Mouse (Mus musculus) MEL (cell line): ENCODE data around the gene Hp. TPM values are rescaled to one million over a fixed set of nuclear protein-coding genes. Genes with fewer than 3 reads are reported as not detected.

ENCODE experiments used
- DNase-seq: peaks from one replicate; pipeline ENCODE4 v3.0.0; 2011; ENCODE audit warnings: low read depth, low spot score
- H3K27ac ChIP-seq: 2 replicates; pipeline ENCODE4 v1.5.1; 2012; ENCODE audit warnings: low read depth, mild to moderate bottlenecking, control low read depth, low read length, moderate library complexity; ENCODE audit not compliant: control insufficient read depth
- H3K27me3 ChIP-seq, 2 experiments: fragments of 150-350 bp in 1 of 2; sonication (generic) in 1 of 2; 2 replicates each; pipeline ENCODE4 v1.6.1; 2012; ENCODE audit warnings: low read length in 2 of 2, mild to moderate bottlenecking in 2 of 2, improper control_type of control experiment in 1 of 2, moderate library complexity in 1 of 2; ENCODE audit not compliant: insufficient read depth in 2 of 2, control insufficient read depth in 1 of 2
- H3K36me3 ChIP-seq, 2 experiments: 2 replicates each; pipeline ENCODE4 v1.6.1; 2012 to 2014; ENCODE audit warnings: low read length in 2 of 2, improper control_type of control experiment in 1 of 2, inconsistent platforms in 1 of 2, mild to moderate bottlenecking in 1 of 2; ENCODE audit not compliant: insufficient read depth in 2 of 2, control insufficient read depth in 1 of 2
- H3K4me1 ChIP-seq, 2 experiments: fragments of 150-350 bp in 1 of 2; sonication (generic) in 1 of 2; 2 replicates each; pipeline ENCODE4 v1.6.1; 2012; ENCODE audit warnings: low read length in 2 of 2, improper control_type of control experiment in 1 of 2, mild to moderate bottlenecking in 1 of 2; ENCODE audit not compliant: insufficient read depth in 2 of 2, control insufficient read depth in 1 of 2
- H3K4me3 ChIP-seq, 2 experiments: fragments of 150-350 bp in 1 of 2; sonication (generic) in 1 of 2; 2 replicates each; pipeline ENCODE4 v1.5.1; 2012; ENCODE audit warnings: low read depth in 2 of 2, low read length in 2 of 2, mild to moderate bottlenecking in 2 of 2, moderate library complexity in 2 of 2, control low read depth in 1 of 2, improper control_type of control experiment in 1 of 2; ENCODE audit not compliant: control insufficient read depth in 1 of 2, insufficient read depth in 1 of 2
- H3K79me2 ChIP-seq: 2 replicates; pipeline ENCODE4 v1.6.1; 2012; ENCODE audit warnings: mild to moderate bottlenecking, low read length, moderate library complexity; ENCODE audit not compliant: control insufficient read depth, poor library complexity, insufficient read depth
- H3K9ac ChIP-seq: 2 replicates; pipeline ENCODE4 v1.6.1; 2012; ENCODE audit warnings: low read depth, mild to moderate bottlenecking, control low read depth, low read length, moderate library complexity; ENCODE audit not compliant: control insufficient read depth, poor library complexity, severe bottlenecking
- H3K9me3 ChIP-seq: fragments of 150-350 bp; sonication (generic); replicated peaks from 2 replicates; pipeline ENCODE4 v1.6.1; 2012; ENCODE audit warnings: mild to moderate bottlenecking, low read length, improper control_type of control experiment, moderate library complexity; ENCODE audit not compliant: insufficient read depth
- CTCF ChIP-seq, 3 experiments: IDR thresholded peaks in 2 of 3; conservative IDR thresholded peaks in 1 of 3; 2 replicates each; pipeline ENCODE4 v1.5.1; 2011 to 2012; ENCODE audit warnings: low read length in 3 of 3, low read depth in 2 of 3, mild to moderate bottlenecking in 2 of 3, improper control_type of control experiment in 1 of 3, inconsistent platforms in 1 of 3, mixed read lengths in 1 of 3, moderate library complexity in 1 of 3; ENCODE audit not compliant: control insufficient read depth in 1 of 3, insufficient read depth in 1 of 3, poor library complexity in 1 of 3, severe bottlenecking in 1 of 3
- EP300 ChIP-seq, 2 experiments: IDR thresholded peaks; 2 replicates each; pipeline ENCODE4 v1.6.1; 2011; ENCODE audit warnings: improper control_type of control experiment in 2 of 2, low read length in 2 of 2, low read depth in 1 of 2, mild to moderate bottlenecking in 1 of 2
- JUND ChIP-seq: IDR thresholded peaks from 2 replicates; pipeline ENCODE4 v1.6.1; 2011; ENCODE audit warnings: low read depth, mild to moderate bottlenecking, improper control_type of control experiment, low read length
- MAFK ChIP-seq: IDR thresholded peaks from 2 replicates; pipeline ENCODE4 v1.6.1; 2011; ENCODE audit warnings: low read depth, mild to moderate bottlenecking, low read length, improper control_type of control experiment, borderline replicate concordance
- MAZ ChIP-seq: IDR thresholded peaks from 2 replicates; pipeline ENCODE4 v1.6.1; 2012; ENCODE audit warnings: low read depth, mild to moderate bottlenecking, inconsistent platforms, low read length, improper control_type of control experiment
- NRF1 ChIP-seq: IDR thresholded peaks from 2 replicates; pipeline ENCODE4 v1.6.1; 2014; ENCODE audit warnings: low read depth, mild to moderate bottlenecking, inconsistent platforms, low read length, improper control_type of control experiment, moderate library complexity; ENCODE audit not compliant: poor library complexity, insufficient read depth, severe bottlenecking
- POLR2AphosphoS5 ChIP-seq: IDR thresholded peaks from 2 replicates; pipeline ENCODE4 v1.6.1; 2012; ENCODE audit warnings: low read depth, borderline replicate concordance, mild to moderate bottlenecking, inconsistent platforms, low read length, moderate library complexity, mixed read lengths
- RAD21 ChIP-seq: IDR thresholded peaks from 2 replicates; pipeline ENCODE4 v1.6.1; 2011; ENCODE audit warnings: mild to moderate bottlenecking, low read depth, low read length, improper control_type of control experiment
- SMC3 ChIP-seq: IDR thresholded peaks from 2 replicates; pipeline ENCODE4 v1.6.1; 2011; ENCODE audit warnings: low read depth, low read length, improper control_type of control experiment
- TBP ChIP-seq: IDR thresholded peaks from 2 replicates; pipeline ENCODE4 v1.8.0; 2011; ENCODE audit warnings: low read depth, low read length, improper control_type of control experiment
- TCF12 ChIP-seq: IDR thresholded peaks from 2 replicates; pipeline ENCODE4 v1.6.1; 2014; ENCODE audit warnings: low read depth, mild to moderate bottlenecking, inconsistent platforms, low read length, improper control_type of control experiment, moderate library complexity
- USF2 ChIP-seq, 2 experiments: IDR thresholded peaks; 2 replicates each; pipeline ENCODE4 v1.6.1; 2011 to 2012; ENCODE audit warnings: improper control_type of control experiment in 2 of 2, low read length in 2 of 2, borderline replicate concordance in 1 of 2, inconsistent platforms in 1 of 2, low read depth in 1 of 2, mild to moderate bottlenecking in 1 of 2; ENCODE audit not compliant: insufficient read depth in 1 of 2
- ZC3H11A ChIP-seq: IDR thresholded peaks from 2 replicates; pipeline ENCODE4 v1.6.1; 2012; ENCODE audit warnings: low read depth, mild to moderate bottlenecking, inconsistent platforms, low read length, improper control_type of control experiment
- ZNF384 ChIP-seq: IDR thresholded peaks from 2 replicates; pipeline ENCODE4 v1.6.1; 2012; ENCODE audit warnings: low read depth, mild to moderate bottlenecking, inconsistent platforms, low read length, improper control_type of control experiment
- polyA plus RNA-seq, 2 experiments: library from polyadenylated mRNA; stranded (reverse) in 1 of 2; unstranded in 1 of 2; fragments of >175 nt in 1 of 2; fragments of >200 nt in 1 of 2; gene quantifications; 2 replicates each; pipeline versions ENCODE4 v1.2.1 to v1.2.4; 2012; ENCODE audit warnings: low replicate concordance in 2 of 2, low read depth in 1 of 2; ENCODE audit not compliant: insufficient read length in 2 of 2, insufficient read depth in 1 of 2, missing spikeins in 1 of 2
- total RNA-seq: library from RNA; depleted of rRNA; stranded (reverse); fragments of 300-350 nt; gene quantifications from 2 replicates; pipeline ENCODE4 v1.2.3, GENCODE M21; 2012

The Hp gene
- total and polyA plus RNA-seq, 3 experiments: 0.08 to 0.19 TPM; not detected in 1

DNA sequence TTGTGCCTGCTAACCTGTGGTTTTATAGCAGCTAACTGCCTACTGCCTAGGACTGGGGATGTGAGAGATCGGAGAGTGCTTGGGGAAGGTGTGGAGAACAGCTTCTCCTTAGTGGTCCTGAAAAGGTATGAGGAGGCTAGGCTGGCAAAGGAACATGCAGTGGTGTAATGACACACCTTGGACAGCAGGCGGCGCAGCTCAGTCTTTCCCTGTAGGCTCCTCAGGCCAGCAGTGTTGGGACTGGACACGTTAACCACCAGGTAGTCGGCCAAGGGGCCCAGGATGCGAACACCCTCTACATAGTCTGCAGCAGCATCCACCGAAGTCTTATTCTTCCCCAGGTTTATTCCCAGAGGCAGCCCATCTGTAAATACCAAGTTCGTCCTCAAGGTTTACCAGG, 16.9 kb upstream of the Hp start:
- H3K36me3 ChIP-seq: peaks cover 0 to 11% of the 10 kb centered on the region in 2 experiments; a peak in 3 of 4 replicates
- TF ChIP-seq ZC3H11A (0 out of 2 replicates have a peak, but pooled peaks have one; percentile 11), RAD21 (peak; percentile 45), CTCF (IDR thresholded peaks at IDR 0.05 in 2 of 3, conservative IDR thresholded peaks at IDR 0.05 in 1 of 3; ENCODE audit: control insufficient read depth in 1 of 3, insufficient read depth in 1 of 3, low read depth in 2 of 3, low read length in 3 of 3, poor library complexity in 1 of 3, severe bottlenecking in 1 of 3) (peak; percentile 83 to 99 (median 87)), ZNF384 (no peak), NRF1 (no peak), SMC3 (peak; percentile 76)
- DNase-seq: peak; percentile 70

DNA sequence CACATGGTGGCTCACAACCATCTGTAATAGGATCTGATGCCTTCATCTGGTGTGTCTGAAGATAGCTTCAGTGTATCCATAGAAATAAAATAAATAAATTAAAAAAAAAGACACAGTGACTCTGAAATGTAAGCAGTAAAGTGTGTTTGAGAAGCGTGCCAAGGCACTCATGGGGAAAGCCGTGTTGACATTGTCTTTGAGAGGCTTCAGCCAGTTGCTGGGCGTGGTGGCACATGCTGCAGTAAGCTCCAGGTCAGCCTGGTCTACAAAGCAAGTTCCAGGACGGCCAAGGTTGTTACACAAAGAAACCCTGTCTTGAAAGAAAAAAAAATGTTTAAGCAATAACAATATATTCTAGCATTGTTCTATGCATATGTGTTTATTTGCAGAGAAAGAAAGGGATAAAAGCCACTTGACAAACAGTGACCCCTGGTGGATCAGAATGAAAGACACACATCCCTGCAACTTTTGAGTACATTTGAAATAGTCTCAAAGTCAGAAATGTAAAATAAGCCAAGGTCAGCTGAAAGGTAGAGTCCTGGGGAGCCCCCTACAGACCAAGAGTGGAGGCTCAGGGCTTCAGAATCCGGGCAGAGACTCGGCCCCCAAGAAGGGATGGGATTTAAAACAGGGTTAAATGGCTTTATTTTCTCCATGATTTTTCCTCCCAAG, 14.3 kb upstream of the Hp start:
- TF ChIP-seq SMC3 (peak; percentile 50), TBP (0 out of 2 replicates have a peak, but pooled peaks have one; percentile 34), RAD21 (peak; percentile 63), ZC3H11A (0 out of 2 replicates have a peak, but pooled peaks have one; percentile 39), MAFK (no peak), CTCF (IDR thresholded peaks at IDR 0.05 in 2 of 3, conservative IDR thresholded peaks at IDR 0.05 in 1 of 3; ENCODE audit: control insufficient read depth in 1 of 3, insufficient read depth in 1 of 3, low read depth in 2 of 3, low read length in 3 of 3, poor library complexity in 1 of 3, severe bottlenecking in 1 of 3) (peak; percentile 9 to 79 (median 70); a peak in 4 of 6 replicates), TCF12 (no peak)
- H3K79me2 ChIP-seq: no peaks in the 10 kb centered on the region
- H3K4me1 ChIP-seq: peaks cover 2 to 13% of the 10 kb centered on the region in 2 experiments; a peak in 3 of 4 replicates
- H3K9me3 ChIP-seq: no peaks in the 10 kb centered on the region
- no peak overlapping the region for H3K9ac ChIP-seq
- peaks cover 0 to 11% of the 10 kb centered on the region in 2 experiments; a peak in 3 of 4 replicates for H3K36me3 ChIP-seq
- no peaks in the 10 kb centered on the region for H3K27me3 ChIP-seq
- no peak overlapping the region for H3K27ac ChIP-seq
- DNase-seq: peak; percentile 78
- H3K4me3 ChIP-seq: no peak overlapping the region

More for the DNA sequence above, 16.9 kb upstream of the Hp start:
- Histone ChIP-seq H3K27me3 (no peaks in the 10 kb centered on the region), H3K4me3 (no peak overlapping the region), H3K27ac (no peak overlapping the region), H3K9ac (no peak overlapping the region), H3K79me2 (no peaks in the 10 kb centered on the region), H3K9me3 (no peaks in the 10 kb centered on the region), H3K4me1 (peaks cover 2 to 13% of the 10 kb centered on the region in 2 experiments; a peak in 3 of 4 replicates)

DNA sequence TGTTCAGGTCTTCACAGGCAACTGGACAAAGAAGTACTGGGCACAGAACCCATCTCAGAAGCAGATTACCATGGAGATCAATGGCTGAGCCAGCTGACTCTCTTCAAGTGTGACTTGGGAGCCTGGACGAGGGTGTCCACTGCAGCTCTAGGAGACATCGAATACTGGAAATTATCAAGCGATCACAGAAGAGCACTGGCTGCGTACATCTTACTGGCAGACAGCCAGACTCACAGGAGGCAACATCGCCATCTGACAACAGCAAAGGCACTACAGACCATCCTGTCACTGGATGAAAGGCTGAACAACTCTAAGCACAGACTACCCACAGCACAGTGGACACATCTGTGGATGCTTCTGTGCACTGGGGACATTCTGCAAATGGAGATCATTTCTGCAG, 13.2 kb upstream of the Hp start:
- no peak for TF ChIP-seq MAZ
- TF ChIP-seq EP300 (IDR thresholded peaks at IDR 0.05; ENCODE audit: low read depth in 1 of 2, low read length in 2 of 2): peak in 1 of 2 experiments; percentile 28; a peak in 1 of 4 replicates
- TF ChIP-seq JUND: no peak
- TF ChIP-seq USF2 (IDR thresholded peaks at IDR 0.05; ENCODE audit: borderline replicate concordance in 1 of 2, insufficient read depth in 1 of 2, low read depth in 1 of 2, low read length in 2 of 2): no peak
- no peak for TF ChIP-seq POLR2AphosphoS5
- TF ChIP-seq RAD21: no peak
- TF ChIP-seq ZNF384: no peak
- H3K9ac ChIP-seq: no peak overlapping the region
- no peak overlapping the region for H3K27ac ChIP-seq
- H3K27me3 ChIP-seq: no peaks in the 10 kb centered on the region
- peaks cover 0 to 11% of the 10 kb centered on the region in 2 experiments; a peak in 3 of 4 replicates for H3K36me3 ChIP-seq
- H3K4me1 ChIP-seq: peaks cover 2 to 13% of the 10 kb centered on the region in 2 experiments; a peak in 3 of 4 replicates
- no peaks in the 10 kb centered on the region for H3K79me2 ChIP-seq
- DNase-seq: peak; percentile 54
- H3K9me3 ChIP-seq: no peaks in the 10 kb centered on the region
- no peak overlapping the region for H3K4me3 ChIP-seq
